Mouse (Mus musculus): ENCODE measurements around the gene Dennd2a. TPM values are rescaled to one million over a fixed set of nuclear protein-coding genes. Genes with fewer than 3 reads are reported as not detected.
"Not testable (repeated sequence)": the region's sequence is repeated elsewhere in the genome, so short reads cannot be mapped to it uniquely, and the experiment has no call there.

Gene Dennd2a
- total RNA-seq, 2 experiments from 2014 or later: 0.13 to 0.15 TPM

GRCm38 (mm10) chr6:39460040-39460439 is 97.6 kb downstream of the Dennd2a start:
- ATAC-seq (replicated peaks; ENCODE audit: poor library complexity, severe bottlenecking): no peak

DNA sequence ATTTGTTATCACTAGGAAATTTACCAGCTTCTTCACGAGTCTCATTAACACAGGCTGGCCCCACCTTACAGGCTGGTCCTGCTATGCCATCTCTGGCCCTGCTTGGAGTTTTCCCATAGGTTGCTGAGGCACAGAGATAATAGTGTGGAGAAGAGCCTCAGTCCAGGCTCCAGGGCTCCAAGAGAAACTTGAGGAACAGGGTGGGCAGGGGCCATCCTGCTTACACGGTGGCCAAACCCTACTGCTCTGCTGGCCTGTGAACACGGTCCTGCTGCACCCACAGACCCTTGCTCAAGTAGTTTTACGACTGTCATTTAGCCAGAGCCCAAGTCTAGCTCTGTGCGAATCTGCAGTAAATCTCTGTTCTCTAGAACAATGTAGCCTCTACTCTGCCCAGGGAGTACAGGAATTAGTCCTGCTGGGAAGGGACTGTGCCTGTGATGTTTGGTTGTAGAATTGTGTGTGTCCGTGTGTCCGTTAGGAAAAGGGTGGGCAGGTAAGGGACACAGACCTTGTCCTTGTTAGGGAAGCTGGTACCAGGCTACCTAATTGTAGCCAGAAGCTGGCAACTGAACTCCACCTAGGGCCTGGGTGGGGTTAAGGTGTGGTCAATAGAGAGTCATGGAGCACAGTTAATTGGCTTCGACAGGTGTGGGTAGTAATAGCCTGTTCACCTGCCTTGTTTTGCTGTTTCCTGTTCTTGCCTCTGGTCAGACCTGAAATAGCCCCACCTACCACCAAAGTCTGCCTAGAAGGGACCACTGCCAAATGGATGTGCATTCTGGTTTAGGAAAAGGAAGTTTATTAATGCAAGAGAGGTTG is 102.1 kb downstream of the Dennd2a start:
- no peak for ATAC-seq (replicated peaks; ENCODE audit: poor library complexity, severe bottlenecking)

DNA sequence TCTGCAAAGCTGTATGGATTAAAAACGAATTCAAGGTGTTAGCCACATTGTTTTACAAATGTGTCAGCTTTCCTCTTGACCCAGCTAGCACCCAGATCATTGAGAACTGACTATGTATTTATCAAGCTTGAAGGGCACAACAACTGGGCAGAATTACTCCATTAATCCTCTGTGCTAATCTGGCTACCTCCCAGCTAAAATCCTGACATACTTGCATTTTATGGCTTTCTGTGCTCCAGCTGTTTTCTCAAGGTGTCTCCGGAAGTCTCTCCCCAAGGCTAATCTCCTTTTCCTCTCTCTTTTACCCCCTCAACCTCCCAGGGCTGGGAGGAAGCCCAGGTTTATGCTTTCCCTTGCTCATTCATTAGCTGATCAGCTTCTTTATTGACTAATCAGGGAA is 103.1 kb downstream of the Dennd2a start:
- ATAC-seq (replicated peaks; ENCODE audit: poor library complexity, severe bottlenecking): no peak

GRCm38 (mm10) chr6:39453564-39453963 is 104.1 kb downstream of the Dennd2a start:
- ATAC-seq (replicated peaks; ENCODE audit: poor library complexity, severe bottlenecking): no peak

DNA sequence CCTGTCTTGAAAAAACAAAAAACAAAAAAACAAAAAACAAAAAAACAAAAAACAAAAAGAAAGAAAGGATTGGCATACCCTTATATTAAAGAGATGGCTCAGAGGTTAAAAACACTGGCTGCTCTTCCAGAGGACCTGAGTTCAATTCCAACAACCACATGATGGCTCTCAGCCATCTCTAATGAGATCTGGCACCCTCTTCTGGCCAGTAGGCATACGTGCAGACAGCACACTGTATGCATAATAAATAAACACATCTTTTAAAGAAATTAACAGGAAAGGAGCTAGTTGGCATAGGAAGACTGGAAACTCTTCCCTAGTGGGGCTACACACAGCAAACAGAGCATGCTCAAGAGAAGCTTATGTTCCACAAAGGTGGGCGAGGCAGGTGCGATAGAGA is 106.6 kb downstream of the Dennd2a start:
- peak; percentile 63 for ATAC-seq (replicated peaks; ENCODE audit: poor library complexity, severe bottlenecking)

DNA sequence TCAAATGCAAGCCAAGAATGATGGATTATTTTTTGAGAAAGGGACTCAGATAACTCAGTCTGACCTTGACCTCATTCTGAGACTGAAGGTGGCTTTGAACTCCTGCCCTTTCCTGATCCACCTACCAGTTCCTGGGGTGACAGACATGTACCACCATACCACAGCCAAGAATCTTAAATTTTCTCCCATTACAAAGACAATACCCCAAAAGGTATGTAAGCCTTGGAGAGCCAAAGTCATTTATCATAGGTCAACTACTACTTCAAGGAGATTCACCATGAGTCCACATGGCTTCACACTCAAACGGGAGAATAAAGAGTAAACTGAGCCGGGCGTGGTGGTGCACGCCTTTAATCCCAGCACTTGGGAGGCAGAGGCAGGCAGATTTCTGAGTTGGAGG is 107.1 kb downstream of the Dennd2a start:
- ATAC-seq (replicated peaks; ENCODE audit: poor library complexity, severe bottlenecking): no peak

DNA sequence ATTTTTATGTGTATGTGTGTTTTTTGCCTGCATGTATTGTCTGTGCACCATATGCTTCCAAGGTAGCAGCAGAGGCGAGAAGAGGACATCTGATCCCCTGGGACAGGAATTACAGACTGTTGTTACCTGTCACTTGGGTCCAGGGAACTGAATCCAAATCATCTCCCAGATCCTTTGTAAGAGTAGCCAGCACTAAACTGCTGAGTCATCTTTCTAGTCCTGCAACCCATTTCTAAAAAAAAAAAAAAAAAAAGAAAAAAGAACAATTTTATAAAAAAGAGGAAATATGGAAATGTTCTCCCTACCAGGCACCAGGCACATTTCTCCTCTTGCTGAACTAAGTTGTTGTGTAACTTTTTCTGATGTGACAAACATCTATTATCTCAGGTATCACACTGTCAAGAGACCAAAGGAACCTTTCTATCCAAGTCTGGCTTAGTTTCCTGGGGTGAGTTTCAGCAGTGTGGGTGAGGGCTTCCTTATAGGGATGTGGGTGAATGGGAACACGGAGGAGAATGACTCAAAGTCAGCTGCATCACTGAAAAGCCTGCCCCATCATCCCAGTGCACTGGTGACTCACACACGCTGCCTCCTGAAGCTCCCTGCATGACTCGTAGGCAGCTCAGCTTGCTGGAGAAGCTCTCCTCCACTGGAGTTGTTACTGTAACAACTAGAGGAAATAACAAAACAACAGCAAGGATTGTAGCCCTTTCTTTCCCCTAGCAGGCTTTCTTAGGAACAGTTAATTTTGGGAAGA is 110.1 kb downstream of the Dennd2a start:
- peak; percentile 81 for ATAC-seq (replicated peaks; ENCODE audit: poor library complexity, severe bottlenecking)

DNA sequence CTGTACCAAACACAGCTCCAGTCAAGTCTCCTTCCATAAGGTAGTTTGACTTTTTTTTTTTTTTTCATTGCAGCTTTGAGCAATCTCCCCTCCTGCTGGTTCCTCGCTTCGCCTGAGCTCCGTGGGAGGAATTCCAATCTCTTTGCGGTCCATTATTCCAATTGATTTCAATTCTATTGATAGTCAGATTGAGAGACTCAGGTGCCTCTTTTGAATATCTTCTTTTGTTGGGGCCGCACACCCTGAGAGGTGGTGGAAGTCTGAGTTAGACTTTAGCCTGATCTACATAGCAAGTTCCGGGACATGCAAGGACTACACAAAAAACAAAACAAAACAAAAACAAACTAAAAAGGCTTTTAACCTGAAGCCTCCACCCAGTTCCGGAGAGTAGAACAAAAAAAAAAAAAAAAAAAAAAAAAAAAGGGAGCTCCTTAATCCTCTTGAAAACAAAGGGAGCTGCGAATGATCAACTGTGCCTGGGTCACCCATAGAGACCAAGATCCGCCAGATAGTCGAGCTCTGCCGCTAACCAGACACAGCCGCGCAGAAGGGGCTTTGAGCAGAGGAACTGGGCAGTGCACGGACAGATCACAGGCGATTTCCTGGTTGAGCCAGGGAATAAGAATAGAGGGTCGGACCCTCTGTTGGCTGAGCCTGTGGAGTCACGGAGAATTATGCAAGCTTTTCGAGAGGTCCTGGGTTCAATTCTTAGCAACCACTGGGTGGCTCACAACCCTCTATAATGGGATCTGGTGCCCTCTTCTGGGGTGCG is 111.7 kb downstream of the Dennd2a start:
- no peak for ATAC-seq (replicated peaks; ENCODE audit: poor library complexity, severe bottlenecking)

DNA sequence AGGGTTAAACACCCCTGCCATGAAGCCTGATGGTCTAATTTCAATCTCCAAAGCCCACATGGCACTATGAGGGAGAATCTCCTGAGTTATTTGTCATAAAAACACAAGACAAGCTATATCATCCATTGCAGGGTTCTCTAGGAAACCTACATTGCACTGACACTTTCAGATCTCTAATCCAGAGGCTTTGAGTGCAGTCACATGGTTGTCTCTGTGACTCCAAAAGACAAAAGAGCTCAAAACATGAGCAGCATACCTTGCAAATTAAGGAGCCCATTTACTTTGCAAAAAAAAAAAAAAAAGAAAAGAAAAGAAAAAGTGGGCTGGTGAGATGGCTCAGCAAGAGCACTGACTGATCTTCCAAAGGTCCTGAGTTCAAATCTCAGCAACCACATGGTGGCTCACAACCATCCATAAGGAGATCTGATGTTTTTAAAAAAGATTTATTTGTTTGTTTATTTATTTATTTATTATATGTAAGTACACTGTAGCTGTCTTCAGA is 114.8 kb downstream of the Dennd2a start:
- ATAC-seq (replicated peaks; ENCODE audit: poor library complexity, severe bottlenecking): no peak

- no peak for ATAC-seq (replicated peaks; ENCODE audit: poor library complexity, severe bottlenecking)
Measured at GRCm38 (mm10) chr6:39440207-39440606, 117.5 kb downstream of the Dennd2a start.

GRCm38 (mm10) chr6:39437519-39437918 is 120.1 kb downstream of the Dennd2a start:
- not testable (repeated sequence) for ATAC-seq (replicated peaks; ENCODE audit: poor library complexity, severe bottlenecking)

GRCm38 (mm10) chr6:39435875-39436274 is 121.8 kb downstream of the Dennd2a start:
- ATAC-seq (replicated peaks; ENCODE audit: poor library complexity, severe bottlenecking): no peak

DNA sequence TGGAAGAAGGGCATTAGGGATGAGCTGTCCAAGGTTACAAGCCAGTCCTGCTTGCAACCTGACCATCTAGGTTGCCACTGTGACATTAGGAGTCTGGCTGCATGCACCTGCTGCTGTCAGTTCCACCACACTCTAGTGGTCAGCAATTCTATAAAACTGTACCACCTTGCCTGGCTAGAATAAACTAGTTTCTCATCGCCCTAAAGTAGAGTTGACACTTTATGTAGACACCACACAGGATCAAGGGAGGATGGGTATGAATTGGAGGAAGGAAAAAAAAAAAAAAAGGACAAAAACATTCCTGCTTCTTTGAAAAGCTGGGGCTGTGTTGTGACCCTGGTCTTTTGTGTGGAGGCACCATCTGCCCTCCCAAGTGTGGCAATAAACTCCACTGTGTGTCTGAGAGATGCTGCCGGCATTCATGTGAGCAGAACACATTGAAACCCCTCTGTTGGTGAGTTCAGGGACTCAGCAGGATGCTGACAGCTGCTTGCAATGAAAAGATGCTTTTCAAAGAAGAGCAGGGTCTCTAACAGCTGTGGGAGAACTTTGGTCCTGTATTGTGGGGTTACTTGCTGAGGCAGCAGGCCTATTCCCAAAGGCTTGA is 122.7 kb downstream of the Dennd2a start:
- no peak for ATAC-seq (replicated peaks; ENCODE audit: poor library complexity, severe bottlenecking)

GRCm38 (mm10) chr6:39434111-39434885 is 123.4 kb downstream of the Dennd2a start:
- no peak for ATAC-seq (replicated peaks; ENCODE audit: poor library complexity, severe bottlenecking)

GRCm38 (mm10) chr6:39433701-39434100 is 124.0 kb downstream of the Dennd2a start:
- ATAC-seq (replicated peaks; ENCODE audit: poor library complexity, severe bottlenecking): no peak

DNA sequence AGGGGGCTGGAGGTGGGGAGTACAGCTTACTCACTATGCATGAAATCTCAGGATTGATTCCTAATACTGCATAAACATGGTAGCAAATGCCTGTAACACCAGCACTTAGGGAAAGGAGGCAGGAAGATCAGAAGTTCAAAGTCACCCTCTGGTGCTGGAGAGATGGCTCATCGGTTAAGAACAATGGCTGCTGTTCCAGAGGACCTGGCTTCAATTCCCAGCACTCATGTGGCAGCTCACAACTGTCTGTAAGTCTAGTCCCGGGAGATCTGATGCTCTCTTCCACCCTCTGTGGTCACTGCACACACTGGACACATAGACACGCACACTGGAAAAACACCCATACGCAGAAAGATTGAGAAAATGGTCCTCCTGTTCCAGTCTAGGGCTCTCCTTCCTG is 124.5 kb downstream of the Dennd2a start:
- no peak for ATAC-seq (replicated peaks; ENCODE audit: poor library complexity, severe bottlenecking)

- ATAC-seq (replicated peaks; ENCODE audit: poor library complexity, severe bottlenecking): peak; percentile 33
Measured at GRCm38 (mm10) chr6:39430722-39431121, 126.9 kb downstream of the Dennd2a start.

GRCm38 (mm10) chr6:39429007-39429788 is 128.5 kb downstream of the Dennd2a start:
- ATAC-seq (replicated peaks; ENCODE audit: poor library complexity, severe bottlenecking): no peak

All from granulocyte monocyte progenitor cell, adult 5-6 weeks (primary cell).